Mouse (Mus musculus) lung, adult 2 months (tissue): ENCODE data around the gene H2-Q6.
"Not testable (repeated sequence)": the region's sequence is repeated elsewhere in the genome, so short reads cannot be mapped to it uniquely, and the experiment has no call there.

Experiments used
- CTCF ChIP-seq: fragments of 200-500 bp; IDR thresholded peaks from 2 replicates; pipeline ENCODE4 v1.5.1; 2011; ENCODE audit warnings: mild to moderate bottlenecking, low read length, control low read depth; ENCODE audit not compliant: insufficient read depth
- POLR2A ChIP-seq: fragments of 200-500 bp; IDR thresholded peaks from 2 replicates; pipeline ENCODE4 v1.6.1; 2011; ENCODE audit warnings: low read depth, mild to moderate bottlenecking, control low read depth, low read length, borderline replicate concordance; ENCODE audit errors: extremely low read depth

- not testable (repeated sequence) for TF ChIP-seq POLR2A, CTCF
Observed at GRCm38 (mm10) chr17:35425474-35425873, 824 bp downstream of the H2-Q6 start.
